Mouse (Mus musculus) heart, postnatal 0 days (tissue): ENCODE data around the gene Npr1.

ENCODE experiments used
- CTCF ChIP-seq: IDR thresholded peaks from 2 replicates; pipeline ENCODE4 v1.5.1; 2016; ENCODE audit warnings: antibody characterized with exemption, control low read depth, low read depth
- EP300 ChIP-seq: IDR thresholded peaks from 2 replicates; pipeline ENCODE4 v1.6.1; 2016; ENCODE audit warnings: antibody characterized with exemption, low read depth

- TF ChIP-seq CTCF, result no peak
- no peak for TF ChIP-seq EP300
These were observed 33.3 kb downstream of the Npr1 start for GRCm38 (mm10) chr3:90432348-90432747.
